Mouse (Mus musculus): Measurements from ENCODE around the gene Hectd2.
A peak's percentile ranks its signal among the peaks of the same experiment; 100 is the strongest.

- peak; percentile 34 for TF ChIP-seq CTCF (IDR thresholded peaks at IDR 0.05; ENCODE audit: insufficient read depth, low read length)
- TF ChIP-seq POLR2A (IDR thresholded peaks at IDR 0.05; ENCODE audit: borderline replicate concordance, extremely low read depth, low read depth, low read length) = no peak
Observed at GRCm38 (mm10) chr19:36538528-36538927, 15.9 kb upstream of the Hectd2 start.

Data from lung, adult 2 months (tissue).